Mouse (Mus musculus): ENCODE results near the gene Ccdc6. TPM values are rescaled to one million over a fixed set of nuclear protein-coding genes. Genes with fewer than 3 reads are reported as not detected.

Gene Ccdc6
- polyA plus RNA-seq, 1 experiment from 2014 or later = 13.0 TPM

DNA sequence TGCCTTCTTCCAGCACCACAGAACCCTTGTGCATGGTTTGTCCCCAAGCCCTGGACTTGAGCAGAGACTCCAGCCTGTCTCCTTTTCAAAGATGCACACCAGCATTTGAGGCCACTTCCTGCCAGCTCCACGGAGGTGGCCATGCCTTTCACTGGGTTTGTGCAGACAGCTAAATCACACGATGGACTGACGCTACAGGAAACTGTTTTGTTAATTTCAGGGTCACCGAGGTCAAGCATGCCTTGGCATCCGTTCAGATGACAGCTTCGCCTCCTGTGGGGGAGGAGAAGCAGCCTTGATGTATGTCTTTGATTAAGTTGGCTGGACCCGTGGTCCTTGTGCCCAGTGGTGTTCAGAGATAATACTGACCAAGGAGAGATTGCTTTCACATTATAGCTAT lies 52.2 kb downstream of the Ccdc6 start:
- WGBS = 36% methylated on average over 7 of the region's 7 CpGs
- peaks cover 17% of the 10 kb centered on the region for H3K4me1 ChIP-seq (ENCODE audit: control insufficient read depth, insufficient read depth, low read length)
- ATAC-seq = no peak
- peaks cover 11% of the 10 kb centered on the region for H3K36me3 ChIP-seq (ENCODE audit: control insufficient read depth, insufficient read depth, low read length)
- no peaks in the 10 kb centered on the region for H3K27me3 ChIP-seq (replicated peaks; ENCODE audit: control insufficient read depth, insufficient read depth, low read length)
- H3K9me3 ChIP-seq (ENCODE audit: control insufficient read depth, low read length) = no peaks in the 10 kb centered on the region
- H3K4me3 ChIP-seq (ENCODE audit: low read length) = no peak overlapping the region
- no peak overlapping the region for H3K9ac ChIP-seq (ENCODE audit: low read depth, low read length)
- no peak overlapping the region for H3K4me2 ChIP-seq (ENCODE audit: low read depth, low read length)
- no peak overlapping the region for H3K27ac ChIP-seq (ENCODE audit: low read length)

DNA sequence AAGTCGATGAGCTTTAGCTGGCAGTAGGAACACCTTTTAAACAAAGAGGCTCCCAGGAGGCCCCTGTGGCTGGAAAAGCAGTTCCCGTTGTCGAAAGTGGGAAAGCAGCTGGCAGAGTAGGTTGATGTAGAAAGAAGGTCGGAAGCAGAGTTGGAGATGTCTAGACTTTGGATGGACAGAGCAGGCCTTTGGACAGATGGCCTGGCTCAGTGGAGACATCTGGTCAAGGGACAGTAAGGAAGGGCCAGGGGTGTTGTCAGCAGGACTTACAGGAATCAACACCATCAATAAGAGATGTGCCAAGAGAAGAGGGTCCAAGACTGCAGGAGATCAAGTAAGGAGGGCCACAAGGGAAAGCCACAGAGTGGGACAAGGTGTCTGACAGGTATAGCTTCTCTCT lies 53.4 kb downstream of the Ccdc6 start:
- Histone ChIP-seq H3K4me1 (ENCODE audit: control insufficient read depth, insufficient read depth, low read length) (peaks cover 17% of the 10 kb centered on the region), H3K36me3 (ENCODE audit: control insufficient read depth, insufficient read depth, low read length) (peaks cover 10% of the 10 kb centered on the region), H3K27ac (ENCODE audit: low read length) (no peak overlapping the region), H3K4me2 (ENCODE audit: low read depth, low read length) (no peak overlapping the region), H3K9me3 (ENCODE audit: control insufficient read depth, low read length) (no peaks in the 10 kb centered on the region), H3K9ac (ENCODE audit: low read depth, low read length) (no peak overlapping the region), H3K27me3 (replicated peaks; ENCODE audit: control insufficient read depth, insufficient read depth, low read length) (no peaks in the 10 kb centered on the region), H3K4me3 (ENCODE audit: low read length) (no peak overlapping the region)
- ATAC-seq = no peak
- 60% methylated on average over 4 of the region's 4 CpGs for WGBS

DNA sequence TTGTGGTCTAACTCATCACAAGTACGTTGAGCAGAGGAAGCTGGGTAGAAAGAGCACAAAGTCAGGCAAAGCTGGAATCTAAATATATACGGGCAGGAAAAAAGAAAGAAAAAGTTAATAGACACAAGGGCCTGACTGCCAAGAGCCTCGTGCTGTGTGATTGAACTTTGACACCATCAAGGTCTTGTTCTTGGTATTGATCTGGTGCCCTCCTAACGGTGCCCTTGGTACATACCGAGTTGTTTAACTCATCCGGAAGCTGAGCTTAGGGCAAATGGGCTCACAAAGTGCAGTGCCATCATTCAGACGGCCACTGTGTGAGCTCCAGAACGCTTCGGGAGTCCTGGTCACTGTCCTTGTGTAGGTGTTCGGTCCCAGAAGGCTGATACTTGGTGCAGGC lies 54.2 kb downstream of the Ccdc6 start:
- Histone ChIP-seq H3K27ac (ENCODE audit: low read length) (no peak overlapping the region), H3K4me2 (ENCODE audit: low read depth, low read length) (no peak overlapping the region), H3K9ac (ENCODE audit: low read depth, low read length) (no peak overlapping the region), H3K4me1 (ENCODE audit: control insufficient read depth, insufficient read depth, low read length) (peaks cover 17% of the 10 kb centered on the region), H3K27me3 (replicated peaks; ENCODE audit: control insufficient read depth, insufficient read depth, low read length) (no peaks in the 10 kb centered on the region), H3K36me3 (ENCODE audit: control insufficient read depth, insufficient read depth, low read length) (peaks cover 9% of the 10 kb centered on the region; the same call in 1 of the 2 replicates), H3K4me3 (ENCODE audit: low read length) (no peak overlapping the region), H3K9me3 (ENCODE audit: control insufficient read depth, low read length) (no peaks in the 10 kb centered on the region)
- 79% methylated on average over 10 of the region's 10 CpGs for WGBS
- ATAC-seq = no peak

DNA sequence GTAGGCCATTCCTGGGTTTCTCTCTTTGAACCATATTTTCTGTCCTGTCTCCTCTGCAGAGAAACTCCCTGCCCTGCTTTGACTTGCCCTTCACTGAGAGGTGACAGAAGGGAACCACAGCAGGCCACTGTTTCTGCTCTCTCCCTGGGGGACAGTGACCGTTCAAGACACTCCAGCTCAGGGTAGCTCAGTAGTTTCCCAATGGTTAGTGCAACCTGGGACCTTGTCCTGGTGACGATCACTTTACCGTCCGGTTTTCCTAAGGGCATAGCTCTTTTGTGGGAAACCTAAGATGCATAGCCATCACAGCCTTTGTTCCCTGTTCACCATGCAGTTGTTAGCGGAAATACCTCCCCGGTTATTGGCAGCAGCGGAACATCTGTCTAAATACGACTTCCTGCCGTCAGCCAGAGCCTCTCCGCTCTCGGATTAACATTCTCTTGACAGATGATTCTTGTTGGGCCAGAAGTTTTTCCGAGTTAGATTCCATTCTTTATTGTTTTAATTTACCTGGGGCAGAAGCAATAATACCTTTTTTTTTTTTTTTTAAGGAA lies 55.3 kb downstream of the Ccdc6 start:
- peaks cover 19% of the 10 kb centered on the region for H3K36me3 ChIP-seq (ENCODE audit: control insufficient read depth, insufficient read depth, low read length)
- 0 out of 2 replicates have a peak, but pooled peaks have one; percentile 16 for ATAC-seq
- no peak overlapping the region for H3K9ac ChIP-seq (ENCODE audit: low read depth, low read length)
- no peak overlapping the region for H3K4me2 ChIP-seq (ENCODE audit: low read depth, low read length)
- peak overlapping the region; percentile 25; the same call in 1 of the 2 replicates for H3K27ac ChIP-seq (ENCODE audit: low read length)
- WGBS = 49% methylated on average over 12 of the region's 12 CpGs
- H3K4me3 ChIP-seq (ENCODE audit: low read length) = no peak overlapping the region
- H3K9me3 ChIP-seq (ENCODE audit: control insufficient read depth, low read length) = no peaks in the 10 kb centered on the region; the same call in 1 of the 2 replicates
- peaks cover 17% of the 10 kb centered on the region for H3K4me1 ChIP-seq (ENCODE audit: control insufficient read depth, insufficient read depth, low read length)
- H3K27me3 ChIP-seq (replicated peaks; ENCODE audit: control insufficient read depth, insufficient read depth, low read length) = no peaks in the 10 kb centered on the region

- Histone ChIP-seq H3K27me3 (replicated peaks; ENCODE audit: control insufficient read depth, insufficient read depth, low read length) (no peaks in the 10 kb centered on the region), H3K9ac (ENCODE audit: low read depth, low read length) (no peak overlapping the region), H3K9me3 (ENCODE audit: control insufficient read depth, low read length) (no peaks in the 10 kb centered on the region; the same call in 1 of the 2 replicates), H3K4me2 (ENCODE audit: low read depth, low read length) (no peak overlapping the region), H3K27ac (ENCODE audit: low read length) (no peak overlapping the region), H3K36me3 (ENCODE audit: control insufficient read depth, insufficient read depth, low read length) (peaks cover 19% of the 10 kb centered on the region), H3K4me3 (ENCODE audit: low read length) (no peak overlapping the region), H3K4me1 (ENCODE audit: control insufficient read depth, insufficient read depth, low read length) (peaks cover 15% of the 10 kb centered on the region)
- WGBS = 91% methylated on average over 16 of the region's 16 CpGs
- ATAC-seq = no peak
Observed at GRCm38 (mm10) chr10:70153810-70154209, 56.9 kb downstream of the Ccdc6 start.

DNA sequence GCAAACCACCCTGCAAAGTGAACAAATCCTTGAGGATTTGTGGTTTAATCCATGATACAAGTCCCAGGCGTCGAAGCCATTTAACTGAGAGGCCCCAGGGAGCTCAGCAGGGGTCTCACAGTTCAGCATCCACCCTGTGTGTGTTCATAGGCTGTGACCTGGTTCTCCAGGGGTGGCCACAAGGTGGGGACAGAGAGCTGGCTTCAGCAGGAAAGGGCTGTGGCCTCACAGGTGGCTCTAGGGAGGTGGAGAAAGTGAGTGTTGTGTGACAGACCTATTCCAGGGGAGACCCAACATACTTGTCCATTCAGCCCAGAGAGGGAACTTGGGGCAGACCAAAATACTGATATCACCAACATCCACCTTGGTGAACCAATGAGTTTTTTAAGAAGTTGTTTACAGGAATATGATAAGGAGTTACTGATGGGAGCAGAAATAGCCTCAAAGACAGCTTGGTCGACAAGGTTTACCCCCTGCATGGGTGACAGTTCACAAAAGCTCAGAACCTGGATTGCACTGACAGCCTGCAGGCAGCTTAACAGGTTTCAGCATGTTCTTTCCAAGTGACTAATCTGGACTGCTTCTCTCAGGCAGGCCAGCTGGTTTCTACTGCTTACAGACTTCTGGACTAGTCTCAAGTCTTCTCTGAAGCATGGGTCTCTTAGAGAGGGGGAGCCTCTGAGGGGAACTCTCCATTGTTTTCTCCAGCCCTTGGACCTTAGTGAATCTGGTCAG lies 59.7 kb downstream of the Ccdc6 start:
- WGBS = 78% methylated on average over 3 of the region's 3 CpGs
- Histone ChIP-seq H3K4me2 (ENCODE audit: low read depth, low read length) (no peak overlapping the region), H3K27ac (ENCODE audit: low read length) (no peak overlapping the region), H3K9me3 (ENCODE audit: control insufficient read depth, low read length) (no peaks in the 10 kb centered on the region; the same call in 1 of the 2 replicates), H3K9ac (ENCODE audit: low read depth, low read length) (no peak overlapping the region), H3K4me1 (ENCODE audit: control insufficient read depth, insufficient read depth, low read length) (peaks cover 3% of the 10 kb centered on the region; the same call in 1 of the 2 replicates), H3K27me3 (replicated peaks; ENCODE audit: control insufficient read depth, insufficient read depth, low read length) (no peaks in the 10 kb centered on the region), H3K36me3 (ENCODE audit: control insufficient read depth, insufficient read depth, low read length) (peaks cover 19% of the 10 kb centered on the region), H3K4me3 (ENCODE audit: low read length) (no peak overlapping the region)
- no peak for ATAC-seq

GRCm38 (mm10) chr10:70159651-70160320 lies 62.9 kb downstream of the Ccdc6 start:
- no peak overlapping the region for H3K4me3 ChIP-seq (ENCODE audit: low read length)
- no peaks in the 10 kb centered on the region for H3K27me3 ChIP-seq (replicated peaks; ENCODE audit: control insufficient read depth, insufficient read depth, low read length)
- no peak overlapping the region for H3K4me2 ChIP-seq (ENCODE audit: low read depth, low read length)
- 82% methylated on average over 12 of the region's 12 CpGs for WGBS
- H3K9ac ChIP-seq (ENCODE audit: low read depth, low read length) = no peak overlapping the region
- H3K27ac ChIP-seq (ENCODE audit: low read length) = no peak overlapping the region
- no peaks in the 10 kb centered on the region for H3K4me1 ChIP-seq (ENCODE audit: control insufficient read depth, insufficient read depth, low read length)
- ATAC-seq = no peak
- H3K9me3 ChIP-seq (ENCODE audit: control insufficient read depth, low read length) = no peaks in the 10 kb centered on the region; the same call in 1 of the 2 replicates
- peaks cover 21% of the 10 kb centered on the region for H3K36me3 ChIP-seq (ENCODE audit: control insufficient read depth, insufficient read depth, low read length)

GRCm38 (mm10) chr10:70160811-70161210 lies 63.9 kb downstream of the Ccdc6 start:
- 93% methylated on average over 12 of the region's 12 CpGs for WGBS

DNA sequence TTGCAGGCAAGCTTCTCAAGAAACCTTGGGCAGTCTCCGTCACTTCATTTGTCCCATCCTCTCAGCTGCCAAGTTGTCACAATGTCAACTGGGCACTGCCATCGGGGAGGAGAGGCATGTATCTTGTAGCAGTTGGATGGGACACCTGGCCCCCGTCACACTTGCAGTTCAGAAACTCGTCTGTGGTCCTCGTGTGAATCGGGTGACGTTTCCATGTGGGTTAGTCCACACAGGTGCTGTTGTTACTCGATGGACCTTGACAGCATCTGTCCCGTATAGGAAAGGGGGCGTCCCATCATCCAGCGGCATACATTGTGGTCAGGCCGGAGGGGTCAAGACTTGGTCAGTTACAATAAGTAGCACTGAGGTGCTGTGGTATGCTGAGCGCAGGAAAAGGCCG lies 64.6 kb downstream of the Ccdc6 start:
- Histone ChIP-seq H3K9ac (ENCODE audit: low read depth, low read length) (no peak overlapping the region), H3K4me1 (ENCODE audit: control insufficient read depth, insufficient read depth, low read length) (no peaks in the 10 kb centered on the region), H3K27ac (ENCODE audit: low read length) (no peak overlapping the region), H3K4me2 (ENCODE audit: low read depth, low read length) (no peak overlapping the region), H3K27me3 (replicated peaks; ENCODE audit: control insufficient read depth, insufficient read depth, low read length) (no peaks in the 10 kb centered on the region), H3K4me3 (ENCODE audit: low read length) (no peak overlapping the region), H3K36me3 (ENCODE audit: control insufficient read depth, insufficient read depth, low read length) (peaks cover 9% of the 10 kb centered on the region), H3K9me3 (ENCODE audit: control insufficient read depth, low read length) (no peaks in the 10 kb centered on the region; the same call in 1 of the 2 replicates)
- 93% methylated on average over 14 of the region's 14 CpGs for WGBS
- no peak for ATAC-seq

More at GRCm38 (mm10) chr10:70160811-70161210, 63.9 kb downstream of the Ccdc6 start:
- Histone ChIP-seq H3K4me1 (ENCODE audit: control insufficient read depth, insufficient read depth, low read length) (no peaks in the 10 kb centered on the region), H3K27me3 (replicated peaks; ENCODE audit: control insufficient read depth, insufficient read depth, low read length) (no peaks in the 10 kb centered on the region), H3K9ac (ENCODE audit: low read depth, low read length) (no peak overlapping the region), H3K9me3 (ENCODE audit: control insufficient read depth, low read length) (no peaks in the 10 kb centered on the region; the same call in 1 of the 2 replicates), H3K27ac (ENCODE audit: low read length) (no peak overlapping the region), H3K36me3 (ENCODE audit: control insufficient read depth, insufficient read depth, low read length) (peaks cover 14% of the 10 kb centered on the region), H3K4me3 (ENCODE audit: low read length) (no peak overlapping the region), H3K4me2 (ENCODE audit: low read depth, low read length) (no peak overlapping the region)
- no peak for ATAC-seq

All from intestine, embryonic 16.5 days (tissue).